Mouse (Mus musculus) CH12.LX (cell line): Measurements from ENCODE around the gene Gjc2. TPM values are rescaled to one million over a fixed set of nuclear protein-coding genes. Genes with fewer than 3 reads are reported as not detected.
A peak's percentile ranks its signal among the peaks of the same experiment; 100 is the strongest.

ENCODE experiments used
- DNase-seq: peaks from one replicate; pipeline ENCODE4 v3.0.0-alpha.2; 2013; ENCODE audit errors: extremely low read depth
- H3K27ac ChIP-seq: 2 replicates; pipeline ENCODE4 v1.5.1; 2012; ENCODE audit warnings: low read depth, mild to moderate bottlenecking, control low read depth, moderate library complexity; ENCODE audit not compliant: insufficient read depth
- H3K27me3 ChIP-seq: replicated peaks from 2 replicates; pipeline ENCODE3; 2012; ENCODE audit warnings: inconsistent platforms
- H3K36me3 ChIP-seq, 2 experiments: replicated peaks in 1 of 2; 2 replicates each; pipeline versions ENCODE3 to v1.6.1; 2012; ENCODE audit warnings: inconsistent platforms in 1 of 2, low read length in 1 of 2, mild to moderate bottlenecking in 1 of 2, mixed read lengths in 1 of 2, moderate library complexity in 1 of 2; ENCODE audit not compliant: control insufficient read depth in 1 of 2, insufficient read depth in 1 of 2
- H3K4me1 ChIP-seq, 2 experiments: 2 replicates each; pipeline ENCODE4 v1.6.1; 2012; ENCODE audit warnings: inconsistent platforms in 1 of 2, moderate library complexity in 1 of 2; ENCODE audit not compliant: insufficient read depth in 2 of 2, control insufficient read depth in 1 of 2
- H3K4me2 ChIP-seq: 2 replicates; pipeline ENCODE4 v1.6.1; 2012; ENCODE audit warnings: low read depth, mild to moderate bottlenecking, control low read depth; ENCODE audit not compliant: poor library complexity, insufficient read depth, severe bottlenecking
- H3K4me3 ChIP-seq, 3 experiments: fragments of 150-350 bp in 1 of 3; sonication (generic) in 1 of 3; replicated peaks in 1 of 3; 2 replicates each; pipeline versions ENCODE3 to v1.5.1; 2011 to 2012; ENCODE audit warnings: low read depth in 2 of 3, low read length in 2 of 3, mild to moderate bottlenecking in 2 of 3, moderate library complexity in 2 of 3, control low read depth in 1 of 3, improper control_type of control experiment in 1 of 3, inconsistent platforms in 1 of 3, mixed read lengths in 1 of 3; ENCODE audit not compliant: poor library complexity in 1 of 3
- H3K79me2 ChIP-seq: replicated peaks from 2 replicates; pipeline ENCODE4 v1.6.1; 2012; ENCODE audit warnings: mild to moderate bottlenecking, moderate library complexity; ENCODE audit not compliant: control insufficient read depth, poor library complexity, insufficient read depth, severe bottlenecking; ENCODE audit errors: extremely low read depth
- H3K9ac ChIP-seq: 2 replicates; pipeline ENCODE4 v1.6.1; 2012; ENCODE audit warnings: low read depth, mild to moderate bottlenecking, control low read depth, moderate library complexity; ENCODE audit not compliant: insufficient read depth
- H3K9me3 ChIP-seq: replicated peaks from 2 replicates; pipeline ENCODE3; 2012; ENCODE audit warnings: low read length, inconsistent platforms, mixed read lengths
- CHD2 ChIP-seq: IDR thresholded peaks from 2 replicates; pipeline ENCODE4 v1.6.1; 2011; ENCODE audit warnings: low read length, improper control_type of control experiment
- ELF1 ChIP-seq: IDR thresholded peaks from 2 replicates; pipeline ENCODE4 v1.6.1; 2014; ENCODE audit warnings: low read depth, mild to moderate bottlenecking, inconsistent platforms, low read length, improper control_type of control experiment
- ETS1 ChIP-seq: conservative IDR thresholded peaks from 2 replicates; pipeline ENCODE4 v1.6.1; 2012; ENCODE audit warnings: low read depth, mild to moderate bottlenecking, inconsistent platforms, low read length, improper control_type of control experiment, moderate library complexity
- HCFC1 ChIP-seq: IDR thresholded peaks from 2 replicates; pipeline ENCODE4 v1.6.1; 2012; ENCODE audit warnings: low read depth, mild to moderate bottlenecking, inconsistent platforms, low read length, improper control_type of control experiment
- KAT2A ChIP-seq: IDR thresholded peaks from 2 replicates; pipeline ENCODE4 v1.6.1; 2012; ENCODE audit warnings: low read length, improper control_type of control experiment, inconsistent platforms; ENCODE audit not compliant: insufficient replicate concordance
- MAFK ChIP-seq: IDR thresholded peaks from 2 replicates; pipeline ENCODE4 v1.6.1; 2011; ENCODE audit warnings: low read length, improper control_type of control experiment; ENCODE audit not compliant: insufficient replicate concordance
- MYC ChIP-seq: IDR thresholded peaks from 2 replicates; pipeline ENCODE4 v1.6.1; 2011; ENCODE audit warnings: low read depth, mild to moderate bottlenecking, improper control_type of control experiment, low read length
- TBP ChIP-seq: conservative IDR thresholded peaks from 2 replicates; pipeline ENCODE4 v1.6.1; 2011; ENCODE audit warnings: low read depth, low read length, improper control_type of control experiment
- TCF12 ChIP-seq: IDR thresholded peaks from 2 replicates; pipeline ENCODE4 v1.6.1; 2014; ENCODE audit warnings: low read depth, mild to moderate bottlenecking, inconsistent platforms, low read length, improper control_type of control experiment
- USF2 ChIP-seq: conservative IDR thresholded peaks from 2 replicates; pipeline ENCODE4 v1.6.1; 2011; ENCODE audit warnings: low read depth, low read length, improper control_type of control experiment
- ZKSCAN1 ChIP-seq: IDR thresholded peaks from 2 replicates; pipeline ENCODE4 v1.6.1; 2012; ENCODE audit warnings: low read depth, inconsistent platforms, low read length, improper control_type of control experiment, borderline replicate concordance
- ZMIZ1 ChIP-seq: IDR thresholded peaks from 2 replicates; pipeline ENCODE4 v1.6.1; 2012; ENCODE audit warnings: low read depth, mild to moderate bottlenecking, inconsistent platforms, low read length, improper control_type of control experiment
- dilution Hi-C: fragments of 300-500 bp; cut with MboI; formaldehyde crosslinking; loops from 2 replicates; pipeline ENCODE4 v1.14.3; 2020; ENCODE audit warnings: low sequenced_read_pairs; ENCODE audit not compliant: extremely low pct_unique_long_range_greater_than_20kb, extremely low pct_ligation_motif_present
- in situ Hi-C: fragments of 300-500 bp; cut with MboI; formaldehyde crosslinking; loops from 3 replicates; pipeline ENCODE4 v1.14.3; 2019; ENCODE audit warnings: low sequenced_read_pairs, low pct_ligation_motif_present, low pct_unique_long_range_greater_than_20kb, mixed read lengths
- polyA plus RNA-seq: library from polyadenylated mRNA; unstranded; fragments of >175 nt; gene quantifications from 2 replicates; pipeline ENCODE4 v1.2.1, GENCODE M21; 2012; ENCODE audit warnings: low read depth; ENCODE audit not compliant: insufficient read length
- total RNA-seq, 2 experiments: library from RNA; depleted of rRNA; stranded (reverse); fragments of 300-350 nt in 1 of 2; fragments of >200 nt in 1 of 2; gene quantifications; 2 replicates each; pipeline ENCODE4 v1.2.3; 2012 to 2014

Gene Gjc2
- total and polyA plus RNA-seq, 3 experiments: 0.08 to 0.13 TPM; not detected in 1

DNA sequence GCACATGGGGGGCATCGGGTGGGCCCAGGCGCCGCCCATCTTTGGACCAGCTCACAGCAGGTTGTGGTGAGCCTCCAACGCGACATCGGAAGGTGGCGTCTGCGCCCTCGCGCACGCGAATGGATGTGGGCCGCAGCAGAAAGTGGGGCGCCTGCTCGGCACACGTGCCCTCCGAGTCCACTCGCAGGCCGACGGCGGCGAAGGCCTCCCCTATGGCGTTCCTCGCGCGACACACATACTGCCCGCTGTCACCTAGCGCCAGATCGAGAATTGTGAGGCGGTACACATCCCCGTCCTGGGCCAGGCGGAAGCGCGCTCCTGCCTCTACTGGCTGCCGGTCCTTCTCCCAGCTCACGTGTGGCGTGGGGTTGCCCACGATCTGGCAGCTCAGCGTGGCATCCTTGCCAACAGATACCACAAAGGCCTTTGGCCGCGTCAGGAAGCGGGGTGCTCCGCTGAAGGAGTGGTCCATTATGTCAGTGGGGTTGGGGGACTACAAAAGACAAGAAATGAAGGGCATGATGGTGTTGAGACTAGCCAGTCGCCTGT, 47.0 kb downstream of the Gjc2 start, which contains the start of gene Obscn:
Gene Obscn (minus strand): TSS at position 499 of the 549 bp plus-strand sequence.
- H3K9ac ChIP-seq: no peak within 1 kb of the TSS
- peaks cover 19% of the 10 kb centered on the region for H3K9me3 ChIP-seq
- TF ChIP-seq ELF1 (no peak), CHD2 (no peak), MYC (no peak), KAT2A (no peak), ZKSCAN1 (no peak), ZMIZ1 (no peak), USF2 (no peak), MAFK (no peak), TBP (no peak), HCFC1 (no peak)
- H3K4me1 ChIP-seq: peaks cover 24 to 33% of the 10 kb centered on the region in 2 experiments
- in situ Hi-C loops: loop anchor here (5.0 kb wide), 1 partner anchor 34 kb away; no protein-coding TSS in a partner anchor
- H3K36me3 ChIP-seq: no peaks in the 10 kb centered on the region
- H3K79me2 ChIP-seq: no peaks in the 10 kb centered on the region
- no peak within 1 kb of the TSS for H3K4me3 ChIP-seq
- H3K27ac ChIP-seq: no peak within 1 kb of the TSS
- dilution Hi-C loops: no loop called here
- H3K27me3 ChIP-seq: peaks cover 29% of the 10 kb centered on the region
- no peak for DNase-seq
- no peak within 1 kb of the TSS for H3K4me2 ChIP-seq

DNA sequence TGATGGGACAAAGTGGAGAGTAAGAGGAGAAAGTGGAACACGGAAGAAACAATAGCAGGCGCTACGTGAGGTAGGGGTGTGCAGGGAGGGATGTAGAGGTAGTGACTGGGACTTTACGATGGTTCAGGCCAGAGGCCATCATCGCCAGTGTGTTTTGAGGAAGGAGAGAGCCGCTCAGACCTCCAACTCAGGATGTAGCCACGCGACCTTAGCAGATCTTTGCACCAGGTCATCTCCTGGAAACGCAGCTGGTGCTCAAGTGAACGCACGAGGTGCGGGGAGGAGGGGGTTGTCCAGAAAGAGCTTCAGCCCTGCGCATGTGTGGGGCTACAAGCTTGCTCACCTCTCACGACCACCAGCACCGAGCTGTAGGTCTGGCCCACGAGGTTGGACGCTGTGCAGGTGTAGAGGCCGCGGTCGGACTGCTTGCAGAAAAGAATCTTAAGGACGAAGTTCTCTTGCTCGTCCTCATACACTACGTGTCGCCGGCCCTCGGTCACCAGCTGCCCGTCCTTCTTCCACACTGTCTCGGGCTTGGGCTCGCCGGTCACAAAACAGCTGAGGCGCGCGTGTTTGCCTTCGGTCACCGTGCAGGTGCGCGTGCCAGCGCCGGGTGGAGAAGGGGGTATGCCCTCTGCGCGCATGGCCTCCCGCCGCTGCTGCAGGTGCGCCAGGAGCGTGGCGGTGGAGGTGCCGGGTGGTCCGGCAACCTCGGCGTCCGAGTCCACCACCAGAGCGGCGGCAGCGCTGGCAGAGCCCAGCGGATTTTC, 47.8 kb downstream of the Gjc2 start:
- no peaks in the 10 kb centered on the region for H3K79me2 ChIP-seq
- H3K27me3 ChIP-seq: peaks cover 28% of the 10 kb centered on the region
- dilution Hi-C loops (no loop called here), in situ Hi-C loops (loop anchor here (5.0 kb wide), 1 partner anchor 33 kb away; no protein-coding TSS in a partner anchor)
- TF ChIP-seq TCF12: 0 out of 2 replicates have a peak, but pooled peaks have one; percentile 7
- TF ChIP-seq ETS1: no peak
- DNase-seq: no peak
- H3K9ac ChIP-seq: no peak overlapping the region
- H3K4me3 ChIP-seq: no peak overlapping the region
- peaks cover 24 to 39% of the 10 kb centered on the region in 2 experiments for H3K4me1 ChIP-seq
- H3K9me3 ChIP-seq: peaks cover 19% of the 10 kb centered on the region
- no peaks in the 10 kb centered on the region for H3K36me3 ChIP-seq
- no peak overlapping the region for H3K27ac ChIP-seq
- H3K4me2 ChIP-seq: no peak overlapping the region
